Mouse (Mus musculus) lung, postnatal 36 days (tissue): ENCODE data around the gene Serpinb3d.
"Not testable (repeated sequence)": the region's sequence is repeated elsewhere in the genome, so short reads cannot be mapped to it uniquely, and the experiment has no call there.

Experiments used
- DNase-seq: peaks from one replicate; pipeline ENCODE4 v3.0.0; 2022; ENCODE audit warnings: mixed read lengths

Gene Serpinb3d

DNA sequence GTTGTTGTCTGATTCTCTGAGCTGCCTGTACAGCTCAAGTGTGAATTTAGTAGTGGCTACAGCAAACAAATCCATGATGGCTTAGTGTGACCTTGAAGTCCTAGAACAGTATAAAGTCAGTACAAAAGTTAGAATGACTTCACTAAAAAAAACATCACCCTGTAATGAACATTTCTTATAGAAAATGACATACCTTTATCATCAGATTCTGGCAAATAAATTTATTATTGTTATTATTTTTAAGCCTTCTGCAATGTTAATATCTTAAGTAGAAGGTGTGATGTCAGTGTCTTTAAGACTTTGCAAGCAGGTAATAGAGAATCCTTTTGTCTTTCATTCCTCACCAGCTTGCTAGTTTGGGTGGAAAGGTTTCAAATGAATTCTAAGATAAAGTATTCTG lies at the start of gene Serpinb3d:
Gene Serpinb3d, minus strand, starts transcription at position 101 of the 400 bp plus-strand sequence.
- no peak for DNase-seq

DNA sequence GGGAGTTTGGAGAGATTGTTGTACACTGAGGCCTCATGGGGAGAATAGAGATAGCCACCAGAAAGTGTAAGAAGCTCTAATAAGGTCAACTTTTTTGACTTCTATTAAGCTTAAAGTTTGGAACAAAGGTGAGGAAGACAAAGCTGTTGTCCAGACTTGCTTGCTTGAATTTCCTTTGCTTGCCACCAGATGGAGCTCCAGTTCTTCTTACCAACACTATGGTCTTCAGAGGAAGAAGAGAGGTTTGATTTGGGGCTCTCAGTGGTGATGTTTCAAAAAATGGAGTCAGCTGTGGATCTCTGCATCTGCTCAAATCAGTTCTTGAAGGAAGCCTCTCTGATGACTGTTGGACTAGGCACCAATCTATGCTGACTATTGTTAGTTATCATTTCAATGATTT lies 44.1 kb upstream of the Serpinb3d start:
- peak; percentile 20 for DNase-seq

DNA sequence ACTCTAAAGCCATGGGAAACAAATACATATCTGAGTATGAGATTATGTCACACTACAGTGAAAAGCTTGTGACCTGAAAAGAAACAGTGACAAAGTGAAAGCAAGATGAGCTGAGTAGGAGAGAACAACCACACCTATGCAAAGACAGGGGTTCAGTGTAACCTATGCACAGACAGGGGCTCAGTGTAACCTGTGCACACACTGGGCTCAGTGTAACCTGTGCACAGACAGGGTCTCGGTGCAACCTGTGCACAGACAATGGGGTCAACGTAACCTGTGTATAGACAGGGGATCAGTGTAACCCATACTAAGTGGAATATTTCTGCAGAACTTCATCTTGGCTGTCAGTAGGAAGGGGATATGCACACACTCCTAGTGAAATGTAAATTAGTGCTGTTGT lies 15.1 kb upstream of the Serpinb3d start:
- no peak for DNase-seq

DNA sequence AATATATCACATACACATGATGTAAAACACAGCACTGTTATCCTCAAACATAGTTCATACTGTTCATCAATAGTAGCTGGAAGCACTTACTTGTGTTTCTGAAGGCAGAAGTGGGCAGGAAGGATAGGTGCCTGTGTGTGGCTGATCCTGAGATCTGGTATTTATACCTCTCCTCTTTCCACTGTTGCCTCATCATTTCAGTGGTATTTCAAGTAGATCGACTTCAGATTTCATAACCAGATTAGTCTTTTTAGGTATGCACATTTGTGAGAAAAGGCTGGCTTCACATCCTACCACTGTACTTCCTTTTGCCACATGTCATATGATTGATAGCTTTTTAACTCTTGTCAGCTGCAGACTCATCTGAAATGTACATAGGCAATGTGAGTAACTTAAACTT lies 31.1 kb downstream of the Serpinb3d start, which contains the start of gene Serpinb3a:
Gene Serpinb3a, minus strand, starts transcription at position 101 of the 400 bp plus-strand sequence.
- DNase-seq = no peak

DNA sequence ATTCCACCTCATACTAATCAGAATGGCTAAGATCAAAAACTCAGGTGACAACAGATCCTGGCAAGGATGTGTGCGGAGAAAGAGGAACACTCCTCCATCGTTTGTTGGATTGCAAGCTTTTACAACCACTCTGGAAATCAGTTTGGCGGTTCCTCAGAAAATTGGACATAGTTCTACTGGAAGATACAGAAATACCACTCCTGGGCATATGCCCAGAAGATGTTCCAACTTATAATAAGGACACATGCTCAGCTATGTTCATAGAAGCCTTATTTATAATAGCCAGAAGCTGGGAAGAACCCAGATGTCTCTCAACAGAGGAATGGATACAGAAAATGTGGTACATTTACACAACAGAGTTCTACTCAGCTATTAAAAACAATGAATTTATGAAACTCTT lies 49.1 kb downstream of the Serpinb3d start:
- DNase-seq = not testable (repeated sequence)
